Comparison of ENCODE assay signal across 12 mouse cellular contexts in genomic region chr11:92135677-92136076, GRCm38 (mm10).
A peak's percentile ranks its signal among the peaks of the same experiment; 100 is the strongest.
DNase-seq lines count a peak whose midpoint lies in the region; ATAC-seq lines count a peak whose summit lies in the region.
"Had no signal": no experiment of that assay in that cellular context is flagged by ENCODE, and none has a peak within 500 bp of the region (broad histone marks: within the 10 kb centered on the region; RNA-seq: fewer than 3 reads in every experiment).

No protein-coding gene starts in this region.

- DNase-seq in frontal cortex, postnatal 14 days (ENCODE audit: low spot score in 2 of 2), result no peak
- DNase-seq in ES-CJ7 (ENCODE audit: low read depth, low spot score), result peak; percentile 27
- DNase-seq in embryo, embryonic 9.5 days (ENCODE audit: extremely low spot score), result peak; percentile 9
- DNase-seq in mesoderm, embryonic 11.5 days (ENCODE audit: low read depth, low spot score), result peak; percentile 7
- DNase-seq in gastrocnemius, postnatal 10 days, result no peak
- DNase-seq: liver, embryonic 13.5 days; lung, postnatal 4 days; thymus, adult 18-20 months had no signal

- 0 out of 2 replicates have a peak, but pooled peaks have one; percentile 62 for ATAC-seq in frontal cortex, adult (ENCODE audit: low TSS enrichment)
- ATAC-seq in inflammation-experienced regulatory T-cells, adult 6 months, result no peak
- no peak for ATAC-seq in megakaryocyte-erythroid progenitor cell, adult 5-6 weeks (replicated peaks; ENCODE audit: low FRiP score, low TSS enrichment, poor library complexity, severe bottlenecking)
- ATAC-seq: CD4-positive, CD25-positive, alpha-beta regulatory T cell, adult 4 months had no signal

Comparison
In these comparisons a context has a peak if more than half of its experiments do, and no peak if none do; other contexts are left out.
1. DNase-seq: peak in ES-CJ7 (single experiment), embryo, embryonic 9.5 days (single experiment) and mesoderm, embryonic 11.5 days (single experiment); none in frontal cortex, postnatal 14 days (0 of 2) and gastrocnemius, postnatal 10 days (single experiment).